Mouse (Mus musculus) sigmoid colon, adult 10 weeks (tissue): ENCODE measurements around the gene Crebzf. TPM values are rescaled to one million over a fixed set of nuclear protein-coding genes. Genes with fewer than 3 reads are reported as not detected.

Experiments used
- polyA plus RNA-seq: library from polyadenylated mRNA; stranded (reverse); fragments of 350-450 nt; fragmentation: Illumina TruSeq; extraction: RNeasy Lipid Tissue Mini Kit (QIAGEN cat#74804); gene quantifications from one replicate; pipeline ENCODE4 v1.2.3, GENCODE M21; 2014; ENCODE audit warnings: low read depth, low replicate concordance

Crebzf gene
- polyA plus RNA-seq, result 232 TPM

DNA sequence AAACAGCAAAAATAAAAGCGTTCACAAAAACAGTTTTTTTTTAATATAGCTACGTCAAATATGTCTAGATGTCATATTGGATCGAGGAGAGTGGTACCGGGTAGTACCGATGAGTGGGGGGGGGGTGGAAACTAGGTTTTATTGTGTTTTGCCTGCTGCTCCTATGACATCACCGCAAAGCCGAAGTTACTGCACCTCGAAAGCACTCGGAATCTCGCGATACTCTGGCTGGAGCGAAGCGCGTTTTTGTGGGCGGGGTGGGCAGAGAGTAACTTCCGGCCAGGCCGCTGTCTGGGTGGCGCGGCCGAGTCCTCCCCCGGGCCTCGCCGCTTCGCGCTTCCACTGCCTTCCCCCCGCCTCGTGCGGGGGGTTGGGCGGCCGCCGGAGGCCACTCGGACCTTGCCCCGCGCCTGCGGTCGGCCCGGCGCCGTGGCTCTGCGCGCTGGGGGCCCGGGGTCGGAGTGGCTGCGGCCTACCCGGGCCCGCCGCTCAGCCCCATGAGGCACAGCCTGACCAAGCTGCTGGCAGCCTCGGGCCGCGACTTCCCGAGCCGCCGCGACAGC, at the start of gene Crebzf:
TSS of gene Crebzf (plus strand) at position 212 of the 563 bp plus-strand sequence.

DNA sequence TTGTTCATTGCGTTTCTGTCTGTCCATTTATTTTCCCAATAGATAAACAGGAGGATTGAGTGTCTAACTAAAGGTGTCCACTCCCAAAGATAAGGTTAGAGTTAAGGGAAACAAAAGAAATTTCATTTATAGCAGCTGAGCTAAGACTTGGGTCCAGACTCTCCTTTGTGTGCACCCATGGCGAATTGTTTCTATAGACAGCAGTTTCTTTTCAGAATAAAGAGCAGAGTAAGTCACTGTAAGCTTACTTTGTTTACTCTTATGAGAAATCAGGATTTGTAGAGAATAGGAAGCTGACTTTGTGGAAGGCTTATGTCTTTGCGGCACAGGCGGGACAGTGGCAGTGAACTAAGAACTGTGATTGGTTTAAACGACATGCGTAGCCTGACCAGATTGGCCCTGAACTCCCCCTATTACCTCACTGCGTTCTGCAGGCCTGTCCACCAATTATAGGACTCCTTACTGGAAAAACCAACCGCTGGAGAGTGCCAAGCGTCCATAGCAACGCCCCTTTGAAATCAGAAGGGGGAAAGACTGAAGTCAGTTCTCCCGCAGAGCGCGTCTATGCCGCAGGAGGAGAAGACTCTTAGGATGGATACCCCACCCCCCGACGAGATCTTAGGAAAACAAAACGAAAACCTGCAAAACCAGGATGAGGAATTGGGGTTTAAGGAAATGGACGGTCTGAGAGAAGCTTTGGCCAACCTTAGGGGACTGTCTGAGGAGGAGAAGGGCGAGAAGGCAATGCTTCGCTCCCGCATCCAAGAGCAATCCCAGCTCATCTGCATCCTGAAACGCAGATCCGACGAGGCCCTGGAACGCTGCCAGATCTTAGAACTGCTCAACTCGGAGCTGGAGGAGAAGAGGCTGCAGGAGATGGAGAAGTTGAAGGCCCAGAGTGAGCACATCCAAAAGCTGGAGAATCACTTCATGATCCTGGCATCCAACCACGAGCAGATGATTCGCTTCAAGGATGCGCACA, 16.2 kb upstream of the Crebzf start, which contains the start of gene Ccdc89:
TSS of gene Ccdc89 (plus strand) at position 558 of the 982 bp plus-strand sequence.

DNA sequence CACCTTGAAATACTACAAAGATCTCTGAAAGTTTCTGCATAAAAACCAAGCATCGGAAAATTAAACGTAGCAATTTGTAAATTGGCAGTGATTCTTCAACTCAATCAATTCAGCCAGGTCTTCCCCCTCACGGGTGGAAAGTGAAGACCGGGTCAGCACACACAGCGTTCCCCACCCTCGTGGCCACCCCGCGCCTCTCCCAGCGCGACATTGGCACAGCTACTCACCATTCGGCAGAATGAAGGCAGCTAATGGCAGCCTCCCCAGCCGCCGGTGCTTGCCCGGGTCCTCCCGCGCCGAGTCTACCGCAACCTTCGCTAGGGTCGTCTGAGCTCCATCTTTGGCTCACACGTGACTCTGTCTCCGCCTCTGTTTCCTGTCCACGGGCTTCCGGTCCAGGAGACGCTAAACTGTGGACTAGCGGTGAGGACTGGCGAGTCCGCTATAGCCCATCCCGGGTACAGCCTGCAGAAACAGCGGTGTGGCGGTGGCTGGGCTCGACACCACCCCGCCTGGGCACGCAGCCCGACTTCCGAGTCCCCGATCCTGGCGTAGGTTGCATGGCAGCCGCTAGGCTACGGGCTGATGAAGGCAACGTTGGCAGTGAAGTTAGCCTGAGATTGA, 14.4 kb downstream of the Crebzf start, which contains the start of gene Tmem126a:
TSS of gene Tmem126a (minus strand) at position 385 of the 624 bp plus-strand sequence.

DNA sequence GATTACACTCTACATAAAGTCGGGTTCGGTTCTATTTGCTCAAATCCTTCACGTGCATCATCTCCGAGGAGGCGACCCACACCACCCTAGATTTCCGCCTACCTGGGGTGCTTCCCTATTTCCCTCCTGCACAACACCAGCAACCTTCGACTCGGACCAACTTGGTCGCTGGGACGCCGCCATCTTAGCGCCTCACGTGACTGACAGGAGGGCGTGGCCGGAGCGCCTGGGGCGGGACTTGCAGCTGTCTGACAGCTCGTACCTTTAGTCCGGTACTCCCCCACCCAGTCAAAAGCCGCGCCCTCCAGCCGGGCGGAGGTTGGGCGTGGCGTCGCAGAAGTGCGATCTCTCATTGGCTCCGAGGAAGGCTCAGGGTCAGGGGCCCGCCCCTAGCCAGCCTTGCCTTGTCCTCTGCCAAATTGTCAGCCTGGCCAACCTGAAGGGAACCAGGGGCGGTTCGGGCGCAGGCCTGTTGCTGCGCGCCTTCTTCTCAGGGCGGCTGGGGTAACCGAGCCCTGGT, 33.3 kb downstream of the Crebzf start, which contains the start of gene Tmem126b:
TSS of gene Tmem126b (minus strand) at position 209 of the 520 bp plus-strand sequence.

DNA sequence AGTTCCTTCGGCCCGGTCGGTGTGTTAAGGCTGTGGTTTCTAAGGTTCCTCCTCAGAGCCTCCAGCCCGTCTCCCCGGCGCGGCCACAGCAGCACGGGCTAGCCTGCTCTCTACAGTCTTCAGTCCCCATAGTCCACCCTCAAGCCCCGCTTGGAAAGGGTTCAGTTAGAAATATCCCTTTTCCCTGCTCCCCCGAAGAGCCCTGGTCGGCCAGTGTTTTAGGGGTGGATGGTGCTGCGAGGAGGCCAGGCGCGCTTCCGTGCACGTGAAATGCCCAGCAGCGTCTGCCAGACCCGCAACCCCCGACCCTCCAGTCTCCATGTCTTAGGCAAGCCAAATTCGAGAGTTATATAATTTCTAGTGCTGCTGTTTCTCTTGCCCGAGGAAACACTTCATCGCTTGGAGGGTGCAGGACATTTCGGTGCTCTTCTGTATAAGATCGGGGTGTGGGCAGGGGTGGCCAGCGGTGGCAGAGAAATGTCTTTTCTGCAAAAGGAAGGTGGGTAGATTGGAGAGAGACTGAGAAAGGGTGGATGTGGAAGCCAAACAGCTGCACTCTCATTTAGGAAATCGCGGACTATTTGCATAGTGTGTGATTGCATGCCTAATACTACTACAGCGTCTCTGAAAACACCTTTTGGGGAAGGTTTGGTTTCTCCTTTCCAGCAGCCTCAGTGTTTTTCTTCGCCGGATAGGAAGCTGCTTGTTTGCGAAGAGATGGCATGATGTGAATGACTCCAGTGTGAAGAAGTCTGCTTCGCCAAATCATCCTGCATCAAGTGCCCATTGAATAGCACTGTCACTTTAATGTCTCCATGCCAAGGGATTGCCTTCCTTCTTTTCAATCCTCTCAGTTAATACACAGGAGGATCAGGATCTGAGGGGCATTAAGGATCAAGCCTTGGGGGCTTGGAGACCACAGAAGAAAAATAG, 34.0 kb downstream of the Crebzf start, which contains the start of gene Dlg2:
TSS of gene Dlg2 (plus strand) at position 360 of the 933 bp plus-strand sequence.

Other genes starting within 250 kb of the Crebzf start
- not detected for gene Ccdc83, start 177.0 kb upstream of the Crebzf start, polyA plus RNA-seq
- gene Sytl2, start 140.5 kb upstream of the Crebzf start, polyA plus RNA-seq, result 156 TPM
- gene Ccdc89, start 16.2 kb upstream of the Crebzf start, polyA plus RNA-seq, result 1.4 TPM
- 150 TPM for gene Tmem126a, start 14.5 kb downstream of the Crebzf start, polyA plus RNA-seq
- gene Tmem126b, start 33.3 kb downstream of the Crebzf start, polyA plus RNA-seq, result 52.8 TPM
- gene Dlg2, start 33.9 kb downstream of the Crebzf start, polyA plus RNA-seq, result 6.9 TPM